Mouse (Mus musculus): ENCODE data around the gene Ermap.

The Ermap gene

DNA sequence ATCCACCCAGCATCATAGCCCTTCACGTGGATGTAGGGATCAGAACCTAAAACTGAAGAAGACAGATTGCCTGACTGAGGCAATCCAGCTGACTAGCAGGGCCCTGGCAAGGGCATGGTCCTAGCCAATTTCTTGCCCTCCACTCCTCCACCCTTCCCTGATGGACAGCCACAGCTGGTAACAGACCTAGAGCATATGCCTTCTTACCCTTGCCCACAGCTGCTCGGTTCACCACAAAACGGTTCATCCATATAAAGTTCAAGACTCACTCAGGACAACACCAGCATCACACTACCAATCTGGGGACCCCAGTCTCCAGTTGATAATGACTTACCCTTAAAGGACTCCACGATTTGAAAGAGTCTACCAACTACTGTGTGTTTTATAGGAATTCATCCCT, 4.0 kb downstream of the Ermap start:
- DNase-seq (ENCODE audit: low spot score in 2 of 2): no peak

DNA sequence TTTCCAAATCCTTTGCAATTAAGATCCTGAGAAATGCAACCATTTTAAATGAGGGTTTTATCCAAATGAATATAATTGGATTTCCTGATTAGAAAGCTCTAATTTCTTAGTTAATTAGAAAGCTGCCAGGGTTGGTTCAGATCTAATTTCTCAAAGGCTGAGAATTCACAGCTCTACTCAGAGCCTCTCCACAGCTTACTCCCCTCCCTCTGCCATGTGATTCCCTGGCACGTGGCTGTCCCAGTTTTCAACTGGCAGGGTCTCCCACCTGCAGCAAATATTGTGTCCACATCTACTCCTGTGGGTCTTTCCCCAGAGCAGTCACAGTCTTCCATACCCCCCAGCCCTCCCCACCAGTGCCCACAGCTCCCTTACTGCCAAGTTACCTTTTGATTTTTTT, 6.3 kb downstream of the Ermap start:
- DNase-seq (ENCODE audit: low spot score in 2 of 2): no peak

DNA sequence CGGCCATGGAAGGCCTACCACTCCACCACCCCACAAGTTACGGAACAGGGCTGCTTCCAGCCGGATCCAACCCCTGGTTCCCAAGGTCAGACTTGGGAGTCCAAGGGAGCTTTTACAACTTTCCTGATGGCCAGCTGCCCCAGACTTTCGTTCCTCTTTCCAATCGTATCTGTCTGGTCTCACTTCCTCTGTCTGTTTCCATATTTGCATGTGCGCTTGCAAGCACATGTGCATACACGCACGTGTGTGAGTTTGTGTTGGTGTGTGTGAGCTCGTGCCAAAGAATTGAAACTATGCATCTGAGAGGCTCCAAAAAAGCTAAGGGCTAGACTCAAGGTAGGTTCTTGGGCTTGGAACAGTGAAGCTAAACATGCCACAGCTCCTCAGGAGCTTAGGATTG, 8.4 kb downstream of the Ermap start:
- no peak for DNase-seq (ENCODE audit: low spot score in 2 of 2)

DNA sequence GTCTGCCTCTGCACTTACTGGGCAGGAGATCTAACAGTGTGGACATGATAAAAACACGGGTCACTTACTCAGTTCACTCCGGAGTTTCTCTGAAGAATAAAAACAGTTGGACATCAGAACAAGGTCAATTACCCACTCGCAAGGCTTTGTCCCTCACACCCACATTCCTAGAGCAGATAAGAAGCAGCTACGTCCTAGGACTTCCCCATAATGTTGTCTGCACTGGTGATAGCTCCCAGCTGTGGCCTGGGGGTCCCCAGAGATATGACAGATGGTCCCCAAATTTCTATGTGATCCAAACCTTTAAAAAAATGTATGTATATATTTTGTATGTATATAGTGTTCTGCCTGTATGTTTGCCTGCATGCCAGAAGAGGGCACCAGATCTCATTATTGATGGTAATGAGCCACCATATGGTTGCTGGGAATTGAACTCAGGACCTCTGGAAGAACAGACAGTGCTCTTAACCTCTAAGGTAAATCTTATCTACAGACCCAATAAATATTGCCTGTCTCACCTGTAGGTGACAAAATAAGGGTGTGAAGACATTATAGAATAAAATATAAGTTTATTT, 9.6 kb downstream of the Ermap start:
- no peak for DNase-seq (ENCODE audit: low spot score in 2 of 2)

DNA sequence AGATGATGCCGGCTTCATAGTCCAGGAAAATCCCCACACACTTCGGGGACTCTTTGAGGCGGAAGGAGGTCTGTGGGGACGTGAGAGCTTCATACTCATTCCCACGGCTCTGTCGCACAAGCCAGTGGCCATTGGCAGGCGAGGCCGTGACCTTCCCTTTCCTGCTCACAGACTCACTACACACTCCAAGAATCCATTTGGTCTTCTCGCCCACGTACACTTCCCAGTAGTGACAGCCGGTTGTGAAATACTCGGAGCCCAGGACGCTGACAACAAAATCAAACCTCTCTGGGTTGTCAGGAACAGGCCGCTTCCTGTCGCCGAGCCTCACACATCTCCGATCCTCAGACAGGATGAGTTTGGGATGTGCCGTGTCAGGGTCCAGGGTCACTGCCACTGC, 11.5 kb downstream of the Ermap start:
- no peak for DNase-seq (ENCODE audit: low spot score in 2 of 2)

DNA sequence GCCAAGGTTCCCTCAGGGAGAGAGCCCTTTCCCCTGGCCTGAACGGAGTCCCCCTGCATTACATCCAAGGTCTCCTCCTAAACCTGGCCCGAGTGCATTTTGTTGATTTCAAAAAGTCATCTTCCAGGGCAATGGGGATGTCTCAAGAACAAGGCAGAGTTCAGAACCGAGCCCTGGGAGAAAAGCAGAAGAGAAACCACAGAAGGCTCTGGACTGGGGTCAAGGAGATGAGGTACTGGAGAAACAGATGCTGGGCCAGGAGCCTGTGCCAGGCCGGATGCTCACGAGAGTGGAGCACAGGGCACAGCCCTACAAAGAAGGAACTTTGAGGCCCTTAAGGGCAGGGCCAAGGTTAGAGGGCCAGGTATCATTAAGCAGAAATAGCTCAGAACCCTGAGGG, 12.1 kb downstream of the Ermap start:
- peak in 1 of 2 experiments; percentile 8 for DNase-seq (ENCODE audit: low spot score in 2 of 2)

DNA sequence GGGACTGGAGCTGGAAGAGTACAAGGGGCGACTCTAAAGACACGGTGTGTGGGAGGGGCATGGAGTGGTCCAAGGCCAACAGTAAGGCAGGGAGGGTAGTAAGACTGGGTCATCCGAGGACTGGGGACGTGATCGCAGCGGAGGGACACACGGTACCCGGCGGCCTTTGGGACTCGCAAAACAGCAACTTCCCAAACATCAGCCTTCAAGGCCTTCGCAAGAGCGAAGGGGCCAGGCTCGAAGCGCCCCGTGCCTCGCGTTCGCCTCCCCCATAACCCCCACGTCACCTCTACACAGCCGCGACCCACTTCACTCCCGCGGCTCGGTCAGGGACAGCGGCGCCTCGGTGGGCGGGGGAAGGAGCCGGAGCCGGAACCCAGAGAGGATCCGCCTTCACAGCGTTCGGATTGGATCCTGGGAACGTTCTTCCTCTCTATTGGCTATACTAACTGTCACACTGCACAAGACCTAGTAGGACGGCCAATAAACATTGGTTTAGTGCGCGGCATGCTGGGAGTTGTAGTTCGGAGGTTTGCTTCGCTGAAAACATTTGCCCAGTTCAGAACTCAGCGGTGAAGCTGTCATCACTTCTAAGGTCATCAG, 15.9 kb downstream of the Ermap start, which contains the start of gene Zfp691:
Gene Zfp691, minus strand, starts transcription at position 345 of the 603 bp plus-strand sequence.
- peak; percentile 88 to 97 for DNase-seq (ENCODE audit: low spot score in 2 of 2)

DNA sequence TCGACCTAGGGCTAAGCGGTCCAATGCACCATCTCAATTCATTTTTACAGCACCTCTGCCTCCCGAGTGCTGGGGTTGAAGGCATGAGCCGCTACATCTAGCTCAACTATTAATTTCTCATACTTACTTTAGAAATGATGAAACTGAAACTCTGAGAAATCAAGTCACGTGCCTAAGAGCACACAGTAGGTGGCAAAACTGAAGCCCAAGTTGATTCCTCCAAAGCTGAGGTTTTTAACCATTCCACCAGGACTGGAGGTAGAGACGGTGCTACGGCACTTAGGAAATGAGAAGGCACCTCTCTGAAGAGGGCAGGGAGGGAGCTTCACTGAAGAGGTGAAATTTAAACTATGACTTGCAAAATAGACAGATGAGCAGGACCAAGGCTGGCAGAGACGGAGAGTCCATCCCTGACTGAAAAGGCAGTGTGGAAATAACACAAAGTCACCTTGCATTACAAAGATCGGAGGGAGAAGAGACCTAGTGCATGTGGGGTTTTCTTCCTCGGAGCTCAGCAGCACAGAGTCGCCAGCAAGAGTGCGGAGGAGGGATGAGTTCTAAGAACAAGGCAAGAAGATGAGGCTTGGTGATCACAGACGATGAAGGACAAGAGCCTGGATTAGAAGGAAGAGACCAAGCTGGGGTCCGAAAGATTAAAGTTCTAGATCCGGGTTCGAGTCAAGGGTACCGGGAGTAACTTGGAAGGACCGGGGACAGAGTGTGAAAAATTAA, 16.7 kb downstream of the Ermap start:
- DNase-seq (ENCODE audit: low spot score in 2 of 2): no peak

DNA sequence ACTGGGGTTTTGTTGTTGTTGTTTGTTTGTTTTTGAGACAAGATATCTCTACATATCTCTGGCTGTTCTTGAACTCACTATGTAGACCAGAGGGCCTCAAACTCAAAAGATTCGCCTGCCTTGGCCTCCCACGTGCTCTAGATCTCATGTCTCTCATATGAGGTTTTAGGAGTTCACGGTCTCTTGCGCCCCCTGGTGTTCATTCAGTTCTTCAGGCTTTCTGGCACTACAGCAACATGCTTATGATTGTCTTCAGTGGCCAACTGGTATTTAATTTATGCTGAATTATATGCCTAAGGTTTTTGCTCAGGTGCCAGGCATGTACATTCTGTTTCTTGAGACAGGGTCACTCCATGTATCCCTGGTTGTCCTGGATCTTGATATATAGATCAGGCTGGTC, 22.1 kb downstream of the Ermap start:
- peak; percentile 71 to 91 for DNase-seq (ENCODE audit: low spot score in 2 of 2)

DNA sequence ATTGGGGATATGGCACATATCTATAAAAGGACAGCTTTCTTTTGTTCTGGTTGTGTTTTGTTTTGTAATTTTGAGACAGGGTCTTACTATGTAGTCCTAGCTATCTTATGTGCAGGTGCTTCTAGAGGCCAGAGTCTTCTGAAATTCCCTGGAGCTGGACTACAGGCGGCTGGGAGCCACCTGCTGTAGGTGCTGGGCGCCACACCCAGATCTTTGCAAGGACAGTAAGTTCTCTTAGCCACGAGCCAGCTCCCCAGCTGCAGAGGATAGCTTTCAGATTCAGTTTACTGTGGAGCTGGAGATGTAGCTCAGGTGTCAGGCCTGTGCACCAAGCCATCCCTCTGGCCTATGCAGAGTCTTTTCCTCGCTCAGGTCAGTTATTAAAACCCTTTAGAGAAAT, 22.7 kb downstream of the Ermap start:
- no peak for DNase-seq (ENCODE audit: low spot score in 2 of 2)

DNA sequence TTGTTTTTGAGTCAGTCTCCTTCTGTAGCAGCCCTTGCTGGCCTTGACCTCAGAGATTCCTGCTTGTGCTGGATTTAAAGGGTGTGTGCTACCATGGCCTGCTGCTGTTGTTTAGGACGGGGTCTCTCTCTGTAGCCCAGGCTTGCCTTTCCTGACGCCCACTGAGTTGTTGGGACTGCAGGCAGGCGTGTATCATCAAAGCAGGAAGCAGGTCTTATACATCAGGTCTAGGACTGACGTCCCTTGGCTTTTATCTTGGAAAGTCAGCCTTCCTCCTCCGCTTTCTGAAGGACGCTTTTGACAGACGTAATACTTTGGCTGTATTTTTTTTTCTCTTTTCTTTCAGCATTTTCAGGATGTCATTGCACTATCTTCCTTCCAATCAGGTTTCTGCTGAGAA, 23.9 kb downstream of the Ermap start:
- DNase-seq (ENCODE audit: low spot score in 2 of 2): no peak

DNA sequence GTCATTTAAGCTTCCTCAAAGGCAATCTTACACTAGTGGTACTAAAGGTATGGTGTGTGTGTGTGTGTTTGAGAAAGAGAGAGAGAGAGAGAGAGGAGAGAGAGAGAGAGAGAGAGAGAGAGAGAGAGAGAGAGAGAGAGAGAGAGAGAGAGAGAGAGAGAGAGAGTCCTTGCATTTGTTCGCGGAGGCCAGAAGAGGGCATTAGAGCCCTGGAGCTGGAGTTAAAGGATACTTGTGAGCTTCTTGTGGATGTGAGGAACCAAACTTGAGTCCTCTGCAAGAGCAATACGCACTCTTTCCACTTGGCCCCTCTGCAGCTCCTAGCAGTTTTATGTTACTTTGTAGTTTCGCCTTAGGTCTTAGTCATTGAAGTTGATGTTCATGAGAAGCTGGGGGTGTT, 26.8 kb downstream of the Ermap start:
- DNase-seq (ENCODE audit: low spot score in 2 of 2): no peak

DNA sequence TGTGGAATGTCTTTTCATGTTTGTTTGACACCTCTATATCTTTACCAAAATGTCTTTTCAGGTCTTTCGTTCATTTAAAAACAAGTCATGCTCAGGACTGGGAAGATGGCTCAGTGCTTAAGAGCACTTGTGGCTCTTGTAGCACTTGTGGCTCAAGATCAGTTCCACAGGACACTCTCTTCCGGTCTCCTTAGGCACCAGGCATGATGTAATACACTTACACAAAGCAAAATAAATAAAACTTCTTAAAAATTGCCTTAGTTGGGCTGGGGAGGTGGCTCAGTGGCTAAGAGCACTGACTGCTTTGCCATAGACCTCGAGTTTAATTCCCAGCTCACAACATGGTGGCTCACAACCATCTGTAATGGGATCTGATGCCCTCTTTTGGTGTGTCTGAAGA, 28.5 kb downstream of the Ermap start:
- DNase-seq (ENCODE audit: low spot score in 2 of 2): no peak

DNA sequence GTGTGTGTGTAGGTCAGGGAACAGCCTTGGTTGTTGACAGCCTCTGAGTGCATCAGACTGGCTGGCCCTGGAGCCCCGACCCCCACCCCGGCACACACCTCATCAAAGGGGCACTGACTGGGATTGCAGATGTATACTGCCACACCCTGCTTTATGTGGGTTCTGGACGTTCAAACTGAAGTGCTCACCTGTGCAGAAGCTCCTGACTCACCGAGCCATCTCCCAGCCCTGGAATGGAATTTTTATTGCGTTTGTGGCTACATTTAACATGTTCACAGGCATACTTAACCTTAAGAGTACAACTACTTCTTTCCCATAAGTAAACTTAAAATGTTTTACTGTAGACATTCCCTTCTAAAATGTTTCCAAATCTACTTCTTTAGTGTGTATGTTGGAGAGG, 31.9 kb downstream of the Ermap start:
- DNase-seq (ENCODE audit: low spot score in 2 of 2): no peak

DNA sequence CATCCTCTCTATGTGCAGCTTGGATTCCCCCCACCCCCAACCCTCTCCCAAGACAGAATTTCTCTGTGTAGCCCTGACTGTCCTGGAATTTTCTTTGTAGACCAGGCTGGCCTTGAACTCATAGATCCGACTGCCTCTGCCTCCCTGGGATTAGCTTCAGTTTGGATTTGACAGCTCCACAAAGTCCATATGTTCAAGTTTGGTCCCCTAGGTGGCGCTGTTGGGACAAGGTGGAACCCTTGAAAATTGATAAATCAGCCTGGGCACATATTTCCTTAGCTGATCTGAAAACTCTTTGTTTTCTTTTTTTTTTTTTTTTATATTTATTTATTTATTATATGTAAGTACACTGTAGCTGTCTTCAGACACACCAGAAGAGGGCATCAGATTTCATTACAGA, 32.6 kb downstream of the Ermap start:
- peak; percentile 80 to 90 for DNase-seq (ENCODE audit: low spot score in 2 of 2)

DNA sequence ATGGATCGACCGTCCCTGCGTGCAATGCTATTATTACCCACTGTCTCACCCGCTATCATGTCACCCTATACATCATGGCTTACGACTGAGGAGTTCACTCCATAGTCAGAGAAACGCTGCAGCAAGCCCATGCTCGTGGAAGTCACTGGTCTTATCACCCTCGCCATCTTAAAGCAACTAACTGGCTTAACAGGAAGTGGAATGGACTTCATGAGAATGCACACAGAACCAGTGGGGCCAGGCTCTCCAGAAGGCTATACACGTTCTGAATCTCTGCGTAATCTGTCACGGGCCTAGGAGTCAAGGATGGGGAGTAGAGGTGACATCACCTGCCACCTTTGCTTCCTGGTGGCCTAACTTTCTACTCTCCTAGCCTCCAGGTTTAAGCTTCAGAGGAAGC, 41.1 kb downstream of the Ermap start:
- DNase-seq (ENCODE audit: low spot score in 2 of 2): no peak

DNA sequence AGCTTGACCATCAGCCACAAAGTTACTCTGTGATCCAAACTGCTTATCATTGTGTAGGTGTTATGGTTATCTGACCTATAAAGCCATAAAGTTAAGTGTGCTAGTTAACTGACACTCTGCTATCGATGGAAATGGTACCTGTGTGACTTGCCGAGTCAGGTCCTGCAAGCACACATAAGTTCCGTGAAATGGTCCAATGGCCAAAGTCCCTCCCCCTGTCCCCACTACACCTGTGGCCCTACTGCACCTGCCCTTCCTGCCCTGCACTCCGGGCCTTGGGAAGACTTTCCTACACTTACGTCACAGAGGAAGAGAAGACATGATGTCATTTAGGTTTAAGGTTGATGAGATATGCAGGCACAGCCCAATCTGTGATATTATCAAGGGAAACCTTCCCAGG, 42.5 kb downstream of the Ermap start:
- no peak for DNase-seq (ENCODE audit: low spot score in 2 of 2)

DNA sequence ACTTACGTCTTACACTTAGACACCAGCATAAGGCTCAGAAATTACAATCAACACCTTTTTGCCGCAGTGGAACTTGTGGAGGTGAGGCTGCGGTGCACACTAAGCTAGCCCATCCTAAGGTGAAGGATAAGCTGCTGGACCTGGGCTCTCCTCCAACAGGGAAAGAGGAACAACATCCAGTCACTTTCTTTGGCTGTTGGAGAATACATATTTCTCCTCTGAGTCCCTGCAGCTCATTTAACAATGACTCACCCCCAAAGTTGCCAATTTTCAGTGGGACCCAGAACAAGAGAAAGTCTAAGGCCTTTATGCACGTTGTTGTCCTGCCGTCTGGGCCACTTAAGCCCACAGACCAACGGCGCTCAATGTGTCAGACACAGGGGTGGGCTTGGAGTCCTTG, 43.0 kb downstream of the Ermap start:
- DNase-seq (ENCODE audit: low spot score in 2 of 2): no peak

DNA sequence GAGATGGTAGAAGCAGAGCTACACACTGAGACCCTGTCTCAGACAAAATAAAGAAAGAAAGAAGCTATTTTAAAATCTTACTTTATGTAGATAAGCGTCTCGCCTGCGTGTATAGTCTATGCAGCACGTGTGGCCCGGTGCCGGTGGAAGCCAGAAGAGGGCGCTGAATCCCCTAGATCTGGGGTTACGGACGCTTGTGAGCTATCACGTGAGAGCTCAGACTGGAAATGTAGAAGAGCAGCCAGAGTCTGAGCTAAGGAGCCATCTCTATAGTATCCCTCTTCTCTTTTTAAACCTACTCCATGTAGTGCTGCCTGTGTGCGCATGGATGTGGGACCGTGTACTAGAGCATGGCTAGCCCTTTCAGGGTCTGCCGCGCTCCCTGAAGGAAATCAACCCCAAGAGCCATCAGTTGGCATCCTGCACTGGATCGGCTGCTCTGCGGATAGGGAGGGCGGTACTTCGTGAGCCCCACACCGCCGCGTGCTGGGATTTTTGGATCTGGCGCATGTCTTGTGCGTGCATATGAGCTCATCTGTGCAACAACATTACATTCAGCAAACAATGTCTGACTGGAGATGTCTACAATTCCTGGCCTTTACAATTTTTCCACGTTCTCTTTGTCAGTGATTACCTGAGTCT, 47.5 kb downstream of the Ermap start:
- DNase-seq (ENCODE audit: low spot score in 2 of 2): peak in 1 of 2 experiments; percentile 76

DNA sequence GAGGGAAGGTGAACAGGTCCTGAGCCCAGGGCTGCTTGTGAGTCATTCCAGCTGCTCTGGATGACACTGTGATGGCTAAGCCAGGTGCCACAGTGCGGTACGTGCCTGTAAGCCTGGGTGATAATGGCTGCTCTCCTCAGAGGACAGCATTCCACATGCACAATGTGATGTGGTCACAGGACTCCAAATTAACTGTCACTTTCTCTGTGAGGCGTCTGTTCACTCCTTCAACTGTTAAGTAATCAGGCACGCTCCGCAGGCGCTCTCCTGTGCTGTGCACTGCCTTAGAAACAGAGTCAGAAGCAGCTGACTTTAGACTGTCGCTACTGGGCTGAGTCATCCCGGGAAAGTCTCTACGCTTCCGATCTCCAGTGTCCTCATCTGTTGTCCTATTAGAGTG, 48.6 kb downstream of the Ermap start:
- no peak for DNase-seq (ENCODE audit: low spot score in 2 of 2)

DNA sequence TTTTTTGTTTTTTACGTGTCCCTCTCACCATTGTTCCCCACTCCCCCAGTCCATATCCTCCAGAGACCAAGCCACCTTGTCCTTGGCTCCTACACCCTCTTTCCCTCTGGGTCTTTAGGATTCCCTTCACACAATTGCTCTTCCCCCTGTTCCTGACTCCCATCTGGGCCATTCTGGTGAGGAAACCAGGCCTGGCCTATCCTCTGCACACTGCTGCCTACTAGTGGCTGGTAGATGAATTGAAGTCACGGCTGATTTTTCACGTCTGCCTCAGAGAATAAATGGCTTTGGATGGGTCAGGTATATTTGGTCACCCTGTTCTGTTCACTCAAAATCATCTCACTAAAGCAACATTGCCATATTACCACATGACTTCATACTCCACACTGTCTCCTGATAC, 49.7 kb downstream of the Ermap start:
- DNase-seq (ENCODE audit: low spot score in 2 of 2): peak; percentile 32 to 59

DNA sequence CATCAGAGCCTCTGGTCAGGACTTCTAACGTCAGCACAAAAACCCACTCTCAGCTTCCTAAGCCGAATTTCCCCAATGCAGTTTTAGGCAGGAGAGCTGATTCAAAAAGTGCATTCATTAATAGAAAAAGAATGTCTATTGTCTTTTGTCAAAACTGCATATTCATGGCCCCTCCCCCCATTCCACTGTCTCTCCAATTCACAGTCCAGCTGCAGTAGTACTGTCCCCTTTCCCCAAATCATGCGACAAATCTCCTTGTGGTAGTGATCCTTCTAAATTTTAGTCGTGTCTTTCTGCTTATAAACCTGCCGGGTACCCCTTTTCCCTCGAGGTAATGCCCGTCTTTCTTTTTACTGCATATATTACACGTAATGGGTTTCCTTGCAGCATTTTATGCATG, 51.0 kb downstream of the Ermap start:
- DNase-seq (ENCODE audit: low spot score in 2 of 2): no peak

DNA sequence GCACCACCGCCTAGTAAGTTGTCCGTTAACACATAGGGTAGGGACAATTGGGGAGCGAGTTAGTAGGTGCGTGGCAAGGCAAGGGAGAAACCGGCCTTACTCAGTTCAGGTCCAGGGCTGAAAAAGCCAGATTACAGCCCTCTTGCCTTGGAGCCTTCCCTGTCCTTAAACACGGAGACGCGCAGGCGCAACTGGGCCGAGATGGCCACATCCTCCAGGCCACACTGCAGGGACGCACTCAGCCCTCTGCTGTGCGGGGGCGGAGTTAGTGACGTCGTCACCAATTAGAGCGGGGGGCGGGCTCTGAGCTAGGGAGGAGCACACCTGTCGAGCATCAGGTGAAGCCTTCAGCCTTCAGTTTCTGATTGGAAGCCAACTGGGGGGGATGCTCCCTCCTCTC, 51.6 kb downstream of the Ermap start:
- DNase-seq (ENCODE audit: low spot score in 2 of 2): no peak

All from spleen, postnatal 10 days (tissue).